8 mouse cellular contexts compared by ENCODE assay signal in the genomic region with DNA sequence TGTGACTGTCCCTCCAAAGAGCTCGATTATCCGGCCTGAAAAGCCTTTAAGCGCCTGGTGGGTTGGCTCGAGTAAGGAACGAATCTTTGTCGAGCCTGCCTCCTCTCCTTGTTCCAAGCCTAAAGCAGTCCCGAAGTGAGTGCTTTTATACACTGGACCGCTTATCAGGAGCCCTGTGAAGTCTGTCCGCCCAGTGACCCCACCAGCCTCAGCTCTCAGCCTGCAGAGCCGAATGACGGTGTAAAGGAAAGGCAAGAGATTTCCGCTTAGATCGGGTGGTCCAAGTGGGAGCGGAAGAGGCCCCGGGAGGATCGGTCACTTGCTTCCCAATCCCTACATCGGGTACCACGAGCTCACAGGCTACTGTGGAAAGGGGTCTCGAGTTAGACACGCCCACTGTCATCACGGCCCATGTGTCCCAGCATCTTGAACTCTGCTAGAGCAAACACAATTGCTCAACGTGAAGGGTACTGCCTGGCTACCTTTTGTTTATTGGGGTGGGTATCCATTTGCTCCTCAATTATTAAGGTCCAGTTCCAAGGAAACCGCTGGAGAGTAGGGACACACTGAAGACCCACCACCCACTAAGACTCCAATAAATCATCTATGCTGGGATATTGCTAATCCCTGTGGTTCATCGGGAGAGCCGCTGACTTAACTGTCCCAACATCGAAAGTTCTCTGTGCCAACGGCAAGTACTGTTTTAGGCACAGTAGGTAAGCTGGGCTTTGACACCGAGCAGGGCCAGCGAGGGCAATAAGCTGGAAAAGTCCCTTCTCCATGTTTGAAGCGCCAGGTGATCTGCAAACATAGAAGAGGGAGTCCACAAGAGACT. TPM values are rescaled to one million over a fixed set of nuclear protein-coding genes. Genes with fewer than 3 reads are reported as not detected.
DNase-seq lines count a peak whose midpoint lies in the region; ATAC-seq lines count a peak whose summit lies in the region.

No protein-coding gene starts in this region.

- ATAC-seq in neural tube, embryonic 11.5 days (ENCODE audit: insufficient read depth, low FRiP score, low TSS enrichment), result no peak
- ATAC-seq in hindbrain, embryonic 11.5 days (ENCODE audit: low FRiP score), result no peak
- no peak for ATAC-seq in neural tube, embryonic 13.5 days (ENCODE audit: low read depth)

- peak overlapping the region; percentile 93 for H3K4me2 ChIP-seq in neural tube, embryonic 11.5 days (ENCODE audit: low read depth)
- peak overlapping the region; percentile 96 for H3K4me2 ChIP-seq in hindbrain, embryonic 11.5 days (replicated peaks; ENCODE audit: low read depth, low read length)
- peak overlapping the region; percentile 91 for H3K4me2 ChIP-seq in neural tube, embryonic 13.5 days

- peak; percentile 60 for DNase-seq in neural tube, embryonic 11.5 days (ENCODE audit: low spot score)
- DNase-seq in neural tube, embryonic 10.5 days (ENCODE audit: extremely low spot score, low spot score), result no peak
- peak; percentile 69 for DNase-seq in embryo, embryonic 9.5 days (ENCODE audit: extremely low spot score)
- DNase-seq in hindbrain, embryonic 11.5 days (ENCODE audit: low spot score), result no peak
- peak; percentile 31 for DNase-seq in liver
- DNase-seq in layer of hippocampus, adult 9-11 months, result no peak
- DNase-seq in T-cell, adult 2 months (ENCODE audit: low spot score), result no peak

- peak overlapping the region; percentile 88 for H3K9ac ChIP-seq in neural tube, embryonic 11.5 days (ENCODE audit: low read length)
- H3K9ac ChIP-seq in hindbrain, embryonic 11.5 days (ENCODE audit: low read depth, low read length), result peak overlapping the region; percentile 97
- H3K9ac ChIP-seq in neural tube, embryonic 13.5 days, result peak overlapping the region; percentile 97

- H3K27me3 ChIP-seq in neural tube, embryonic 11.5 days (ENCODE audit: control insufficient read depth, insufficient read depth, low read length), result no peaks in the 10 kb centered on the region
- H3K27me3 ChIP-seq in hindbrain, embryonic 11.5 days (ENCODE audit: control insufficient read depth, insufficient read depth, low read length), result no peaks in the 10 kb centered on the region
- H3K27me3 ChIP-seq in neural tube, embryonic 13.5 days, result no peaks in the 10 kb centered on the region

- no peaks in the 10 kb centered on the region for H3K9me3 ChIP-seq in neural tube, embryonic 11.5 days (ENCODE audit: control insufficient read depth, low read length)
- no peaks in the 10 kb centered on the region for H3K9me3 ChIP-seq in hindbrain, embryonic 11.5 days (ENCODE audit: control insufficient read depth, low read length)
- H3K9me3 ChIP-seq in neural tube, embryonic 13.5 days, result no peaks in the 10 kb centered on the region

- peak overlapping the region; percentile 97 for H3K27ac ChIP-seq in neural tube, embryonic 11.5 days (ENCODE audit: low read depth, low read length)
- peak overlapping the region; percentile 98 for H3K27ac ChIP-seq in hindbrain, embryonic 11.5 days (ENCODE audit: low read depth, low read length)
- H3K27ac ChIP-seq in neural tube, embryonic 13.5 days (replicated peaks), result peak overlapping the region; percentile 99

- H3K36me3 ChIP-seq in neural tube, embryonic 11.5 days (ENCODE audit: control insufficient read depth, insufficient read depth, low read length), result no peaks in the 10 kb centered on the region
- no peaks in the 10 kb centered on the region for H3K36me3 ChIP-seq in hindbrain, embryonic 11.5 days (ENCODE audit: control insufficient read depth, insufficient read depth, low read length)
- H3K36me3 ChIP-seq in neural tube, embryonic 13.5 days, result peaks cover 7% of the 10 kb centered on the region

- 16% methylated on average over 30 of the region's 30 CpGs for WGBS in neural tube, embryonic 11.5 days
- 19% methylated on average over 30 of the region's 30 CpGs for WGBS in hindbrain, embryonic 11.5 days
- WGBS in neural tube, embryonic 13.5 days, result 14% methylated on average over 30 of the region's 30 CpGs

- peaks cover 49% of the 10 kb centered on the region for H3K4me1 ChIP-seq in neural tube, embryonic 11.5 days (ENCODE audit: control insufficient read depth, insufficient read depth, low read length)
- peaks cover 19% of the 10 kb centered on the region for H3K4me1 ChIP-seq in hindbrain, embryonic 11.5 days (replicated peaks; ENCODE audit: control insufficient read depth, insufficient read depth, low read length)
- peaks cover 55% of the 10 kb centered on the region for H3K4me1 ChIP-seq in neural tube, embryonic 13.5 days (replicated peaks)

- peak overlapping the region; percentile 79 for H3K4me3 ChIP-seq in neural tube, embryonic 11.5 days (ENCODE audit: low read depth, low read length)
- H3K4me3 ChIP-seq in hindbrain, embryonic 11.5 days (ENCODE audit: low read depth, low read length), result peak overlapping the region; percentile 89
- peak overlapping the region; percentile 82 for H3K4me3 ChIP-seq in neural tube, embryonic 13.5 days

RNA-seq across cellular contexts. Expression of gene Pcgf2, which starts 0.7 kb away (rescaled TPM):
- 17.5 and 17.8 TPM in 2 replicates for polyA plus RNA-seq in neural tube, embryonic 11.5 days (2014; fragmentation: Nextera tagmentation; extraction: Ambion mirVana)
- polyA plus RNA-seq in hindbrain, embryonic 11.5 days (2014; fragmentation: Nextera tagmentation; extraction: Ambion mirVana), result 16.9 and 18.6 TPM in 2 replicates
- 20.4 and 22.6 TPM in 2 replicates for polyA plus RNA-seq in neural tube, embryonic 13.5 days (2015; fragmentation: Nextera tagmentation; extraction: Ambion mirVana)

RNA-seq across cellular contexts. Expression of gene Psmb3, which starts 2.2 kb away (rescaled TPM):
- 545 and 553 TPM in 2 replicates for polyA plus RNA-seq in neural tube, embryonic 11.5 days (2014; fragmentation: Nextera tagmentation; extraction: Ambion mirVana)
- 468 and 507 TPM in 2 replicates for polyA plus RNA-seq in hindbrain, embryonic 11.5 days (2014; fragmentation: Nextera tagmentation; extraction: Ambion mirVana)
- polyA plus RNA-seq in neural tube, embryonic 13.5 days (2015; fragmentation: Nextera tagmentation; extraction: Ambion mirVana), result 444 and 473 TPM in 2 replicates

RNA-seq across cellular contexts. Expression of gene Cisd3, which starts 15.3 kb away (rescaled TPM):
- 20.2 and 21.1 TPM in 2 replicates for polyA plus RNA-seq in neural tube, embryonic 11.5 days (2014; fragmentation: Nextera tagmentation; extraction: Ambion mirVana)
- 11.8 and 14.8 TPM in 2 replicates for polyA plus RNA-seq in hindbrain, embryonic 11.5 days (2014; fragmentation: Nextera tagmentation; extraction: Ambion mirVana)
- 32.9 and 40.5 TPM in 2 replicates for polyA plus RNA-seq in neural tube, embryonic 13.5 days (2015; fragmentation: Nextera tagmentation; extraction: Ambion mirVana)

RNA-seq across cellular contexts. Expression of gene Mllt6, which starts 37.7 kb away (rescaled TPM):
- polyA plus RNA-seq in neural tube, embryonic 11.5 days (2014; fragmentation: Nextera tagmentation; extraction: Ambion mirVana), result 3.9 and 4.5 TPM in 2 replicates
- 4.1 and 4.2 TPM in 2 replicates for polyA plus RNA-seq in hindbrain, embryonic 11.5 days (2014; fragmentation: Nextera tagmentation; extraction: Ambion mirVana)
- 3.2 and 3.4 TPM in 2 replicates for polyA plus RNA-seq in neural tube, embryonic 13.5 days (2015; fragmentation: Nextera tagmentation; extraction: Ambion mirVana)

RNA-seq across cellular contexts. Expression of gene Pip4k2b, which starts 43.5 kb away (rescaled TPM):
- polyA plus RNA-seq in neural tube, embryonic 11.5 days (2014; fragmentation: Nextera tagmentation; extraction: Ambion mirVana), result 2.0 and 2.8 TPM in 2 replicates
- 2.9 and 3.4 TPM in 2 replicates for polyA plus RNA-seq in hindbrain, embryonic 11.5 days (2014; fragmentation: Nextera tagmentation; extraction: Ambion mirVana)
- polyA plus RNA-seq in neural tube, embryonic 13.5 days (2015; fragmentation: Nextera tagmentation; extraction: Ambion mirVana), result 3.7 and 4.4 TPM in 2 replicates

Comparison
In these comparisons a context has a peak if more than half of its experiments do, and no peak if none do; other contexts are left out.
1. DNase-seq: peak in neural tube, embryonic 11.5 days (single experiment), embryo, embryonic 9.5 days (single experiment) and liver (single experiment); none in neural tube, embryonic 10.5 days (single experiment), hindbrain, embryonic 11.5 days (single experiment), layer of hippocampus, adult 9-11 months (single experiment) and T-cell, adult 2 months (single experiment).
2. Peak in every context shown above with its lines, with median percentiles within 50 percentile points of each other: H3K27ac ChIP-seq, H3K4me2 ChIP-seq, H3K4me3 ChIP-seq and H3K9ac ChIP-seq.